Mouse (Mus musculus) G1E-ER4 (cell line): ENCODE measurements at regions not wholly inside any gene's neighbourhood (a gene's known extent, or its start where the extent isn't known, plus 50 kb on each side); places are given as distances from the start of the nearest gene placed in this dataset.

Experiments used
- GATA1 ChIP-seq: IDR thresholded peaks from one replicate; pipeline ENCODE4 v1.8.0; 2012; ENCODE audit warnings: low read length, inconsistent platforms

GRCm38 (mm10) chr11:86881710-86882109 is 74.2 kb upstream of the Dhx40 start:
- TF ChIP-seq GATA1 = no peak

GRCm38 (mm10) chr11:86879356-86879905 is 71.9 kb upstream of the Dhx40 start:
- TF ChIP-seq GATA1 = no peak

- TF ChIP-seq GATA1 = no peak
Observed at GRCm38 (mm10) chr11:86878327-86879065, 71.0 kb upstream of the Dhx40 start.

GRCm38 (mm10) chr11:86876509-86876908 is 69.0 kb upstream of the Dhx40 start:
- TF ChIP-seq GATA1 = no peak

GRCm38 (mm10) chr11:86875738-86876137 is 68.2 kb upstream of the Dhx40 start:
- TF ChIP-seq GATA1 = no peak

- TF ChIP-seq GATA1 = no peak
Observed at GRCm38 (mm10) chr11:86874666-86875295, 67.2 kb upstream of the Dhx40 start.

- no peak for TF ChIP-seq GATA1
Observed at GRCm38 (mm10) chr11:86873406-86873700, 65.8 kb upstream of the Dhx40 start.

GRCm38 (mm10) chr11:86872537-86873405 is 65.2 kb upstream of the Dhx40 start:
- no peak for TF ChIP-seq GATA1

- TF ChIP-seq GATA1 = peak; percentile 50
Observed at GRCm38 (mm10) chr11:86871782-86872181, 64.2 kb upstream of the Dhx40 start.

GRCm38 (mm10) chr11:86870486-86871165 is 63.1 kb upstream of the Dhx40 start:
- no peak for TF ChIP-seq GATA1

GRCm38 (mm10) chr11:86866931-86867330 is 59.4 kb upstream of the Dhx40 start:
- TF ChIP-seq GATA1 = no peak

- no peak for TF ChIP-seq GATA1
Observed at GRCm38 (mm10) chr11:86859864-86860528, 52.5 kb upstream of the Dhx40 start.

GRCm38 (mm10) chr11:86859236-86859817 is 51.8 kb upstream of the Dhx40 start:
- TF ChIP-seq GATA1 = no peak

- TF ChIP-seq GATA1 = no peak
Observed at GRCm38 (mm10) chr11:86858211-86858610, 50.7 kb upstream of the Dhx40 start.
